Mouse (Mus musculus): ENCODE measurements around the gene Lgsn.

The Lgsn gene

GRCm38 (mm10) chr1:31214831-31215230 is 38.6 kb downstream of the Lgsn start:
- DNase-seq (ENCODE audit: low read depth, low spot score): no peak

GRCm38 (mm10) chr1:31220599-31221250 is 44.5 kb downstream of the Lgsn start:
- no peak for DNase-seq (ENCODE audit: low read depth, low spot score)

GRCm38 (mm10) chr1:31222564-31222963 is 46.4 kb downstream of the Lgsn start, which contains the start of the genes 4931428L18Rik and Pih1d3:
Gene 4931428L18Rik (minus strand): TSS chr1:31222684.
Gene Pih1d3 (plus strand): TSS chr1:31222838.
- DNase-seq (ENCODE audit: low read depth, low spot score): no peak

GRCm38 (mm10) chr1:31233319-31234036 is 57.3 kb downstream of the Lgsn start:
- DNase-seq (ENCODE audit: low read depth, low spot score): peak; percentile 4
